Mouse (Mus musculus) ZHBTc4 (cell line): Measurements from ENCODE around the gene Kctd8.
A peak's percentile ranks its signal among the peaks of the same experiment; 100 is the strongest.
"Not testable (repeated sequence)": the region's sequence is repeated elsewhere in the genome, so short reads cannot be mapped to it uniquely, and the experiment has no call there.

Source experiments
- DNase-seq: peaks from one replicate; pipeline ENCODE4 v3.0.0-alpha.2; 2011; ENCODE audit warnings: low read depth, low spot score

Gene Kctd8

DNA sequence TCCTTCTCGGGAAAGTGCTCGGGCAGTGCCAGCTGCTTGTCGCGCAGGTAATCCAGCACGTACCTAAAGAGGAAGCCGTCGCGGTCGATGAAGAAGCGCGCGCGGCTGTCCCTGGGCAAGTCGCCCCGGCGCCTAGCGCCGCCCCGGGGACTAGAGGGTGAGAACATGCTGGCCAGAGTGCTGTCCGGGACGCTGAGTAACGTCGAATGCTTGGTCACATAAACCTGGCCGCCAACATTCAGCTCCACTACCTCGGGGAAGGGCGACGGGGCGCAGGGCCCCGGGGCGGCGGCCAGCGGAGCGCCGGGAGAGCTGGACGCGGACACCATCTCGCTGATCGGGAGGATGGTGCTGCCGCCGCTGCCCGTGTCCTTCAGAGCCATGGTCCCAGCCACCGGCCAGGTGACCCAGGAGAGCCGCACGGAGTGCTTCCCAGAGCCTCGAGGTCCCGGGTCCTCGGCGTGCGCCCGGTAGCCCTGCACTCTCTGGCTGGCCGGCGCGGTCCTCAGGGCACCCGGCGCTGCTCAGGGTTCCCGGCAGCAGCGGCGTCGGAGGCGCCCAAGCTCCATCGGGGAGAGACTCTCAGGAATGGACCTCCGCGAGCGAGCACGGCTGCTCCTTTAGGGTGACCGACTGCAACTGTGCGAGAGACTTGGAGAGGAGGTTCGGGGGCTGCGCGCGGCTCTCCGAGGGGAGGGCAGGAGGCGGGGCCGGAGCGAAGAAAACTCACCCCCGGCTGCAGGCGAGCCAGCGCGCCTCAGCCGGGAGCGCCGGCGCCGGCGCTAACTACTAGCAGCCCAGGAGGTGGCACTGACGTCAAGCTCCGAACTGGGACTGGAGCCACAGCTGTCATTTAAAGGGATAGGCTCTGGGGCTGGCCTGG, at the start of gene Kctd8:
Gene Kctd8, minus strand, starts transcription at position 761 of the 883 bp plus-strand sequence.
- DNase-seq, result peak; percentile 93

DNA sequence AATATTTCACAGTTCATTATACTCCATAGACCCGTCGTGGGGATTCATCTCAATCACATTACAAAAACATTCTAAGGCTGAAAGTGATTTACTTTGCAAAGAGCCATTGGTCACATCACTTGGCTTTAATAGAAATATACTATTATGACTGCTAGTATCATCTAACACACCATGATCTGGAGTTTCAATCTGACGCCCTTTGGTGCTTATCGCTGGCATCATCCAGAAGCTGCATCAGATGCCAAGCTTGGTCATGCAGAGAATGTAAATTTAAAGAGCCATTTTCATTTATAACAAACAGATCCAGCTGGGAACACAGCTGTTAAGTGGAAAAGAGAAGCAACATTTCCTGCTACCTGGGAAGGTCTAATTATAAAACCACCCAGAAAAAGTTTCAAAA, 37.6 kb upstream of the Kctd8 start:
- no peak for DNase-seq

DNA sequence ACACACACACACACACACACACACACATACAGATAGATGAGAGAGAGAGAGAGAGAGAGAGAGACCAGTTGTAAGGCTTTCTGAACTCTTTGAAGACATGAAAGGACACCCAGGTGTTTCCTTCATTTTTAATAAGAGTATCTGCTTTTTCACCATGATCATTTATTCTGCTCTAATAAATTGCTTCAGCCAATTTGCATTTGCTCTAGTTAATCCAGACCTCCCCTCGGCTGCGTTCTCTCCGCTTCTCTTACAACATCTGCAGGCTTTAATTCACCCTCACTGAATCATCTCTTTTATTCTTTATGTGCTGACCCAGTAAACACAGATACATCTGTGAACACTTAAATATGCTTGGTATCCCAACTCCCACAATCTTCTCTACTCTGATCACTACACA, 9.1 kb upstream of the Kctd8 start:
- no peak for DNase-seq

DNA sequence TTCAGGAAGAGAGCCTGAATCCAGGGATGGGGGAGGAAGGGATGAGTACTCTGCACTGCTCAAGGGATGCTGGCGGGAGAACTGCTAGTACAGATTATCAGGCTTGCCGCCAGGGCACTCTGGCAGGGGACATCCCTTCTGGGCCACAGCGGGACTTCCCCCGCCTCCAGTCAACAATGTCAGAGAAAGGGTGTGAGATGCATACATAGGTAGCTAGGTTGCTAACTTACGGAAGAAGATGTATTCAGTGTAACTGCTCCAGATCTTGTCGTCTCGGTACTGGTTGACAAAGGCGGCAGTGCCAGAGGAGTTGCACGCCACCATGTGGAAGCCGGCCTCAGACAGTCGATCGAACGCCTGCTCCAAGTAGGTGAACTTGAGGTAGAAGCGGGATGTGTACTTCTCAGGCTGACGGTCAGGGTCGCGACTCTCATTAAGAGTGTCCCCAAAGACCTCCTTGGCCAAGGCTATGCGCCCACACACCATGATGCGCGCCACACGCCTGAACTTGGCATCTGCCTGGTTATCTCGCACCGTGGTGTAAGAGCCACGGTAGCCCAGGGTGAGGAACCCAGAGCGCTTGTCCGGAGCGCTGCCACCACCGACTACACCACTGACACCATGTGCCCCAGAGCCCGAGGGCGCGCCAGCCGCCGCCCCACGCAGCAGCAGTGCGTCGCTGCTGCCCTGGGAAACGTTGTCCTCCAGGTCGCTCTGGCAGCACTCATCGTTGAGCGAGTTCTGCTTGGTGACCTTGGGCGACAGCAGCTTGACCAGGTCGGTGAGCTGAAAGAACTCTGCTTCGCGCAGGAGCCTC, 1.2 kb downstream of the Kctd8 start:
- peak; percentile 73 for DNase-seq

DNA sequence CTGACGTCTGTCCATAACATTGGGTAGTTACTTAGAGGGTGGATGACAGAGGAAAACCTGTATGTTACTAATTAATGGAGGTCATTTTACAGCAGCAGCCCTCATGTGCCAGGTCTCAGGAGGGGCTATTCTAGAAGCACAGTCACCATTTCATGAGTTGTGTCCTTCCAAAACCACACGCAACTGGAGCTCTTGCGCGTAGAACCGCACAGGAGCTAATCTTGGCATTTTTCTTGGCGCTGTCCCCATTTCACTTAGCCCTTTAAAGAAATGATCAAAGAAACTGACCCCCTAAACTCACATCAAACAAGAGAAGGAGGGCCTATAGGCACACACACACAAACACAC, 1.9 kb downstream of the Kctd8 start:
- no peak for DNase-seq

DNA sequence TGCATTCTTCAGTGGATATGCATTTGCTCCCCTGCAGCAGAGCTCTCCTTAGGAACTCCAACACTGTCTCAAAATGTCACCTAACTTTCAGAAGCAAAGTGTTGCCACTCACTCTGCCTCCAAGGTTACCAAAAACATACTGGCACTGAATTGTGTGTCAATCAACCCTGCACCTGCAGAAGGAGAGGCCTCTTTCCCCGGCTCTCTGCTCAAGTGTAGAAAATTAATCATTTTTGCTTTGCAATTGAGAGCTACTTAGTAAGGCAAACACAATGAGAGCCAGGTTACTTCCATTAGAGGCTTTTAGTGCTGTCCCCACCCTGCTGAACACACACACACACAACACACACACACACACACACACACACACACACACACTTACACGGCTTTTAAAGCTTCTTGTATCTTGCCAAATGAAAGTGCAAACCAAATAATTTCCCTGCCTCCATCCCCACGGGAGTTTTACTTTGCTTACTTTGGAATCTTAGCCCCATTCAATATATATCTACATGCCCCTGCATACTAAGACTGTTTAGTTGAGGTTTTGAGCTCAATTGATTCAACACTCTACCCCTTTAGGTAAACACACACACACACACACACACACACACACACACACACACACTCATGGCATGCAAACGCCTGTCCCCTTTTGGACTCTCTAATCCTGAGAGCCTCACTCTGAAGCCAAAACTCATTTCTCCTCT, 2.4 kb downstream of the Kctd8 start:
- DNase-seq, result no peak

DNA sequence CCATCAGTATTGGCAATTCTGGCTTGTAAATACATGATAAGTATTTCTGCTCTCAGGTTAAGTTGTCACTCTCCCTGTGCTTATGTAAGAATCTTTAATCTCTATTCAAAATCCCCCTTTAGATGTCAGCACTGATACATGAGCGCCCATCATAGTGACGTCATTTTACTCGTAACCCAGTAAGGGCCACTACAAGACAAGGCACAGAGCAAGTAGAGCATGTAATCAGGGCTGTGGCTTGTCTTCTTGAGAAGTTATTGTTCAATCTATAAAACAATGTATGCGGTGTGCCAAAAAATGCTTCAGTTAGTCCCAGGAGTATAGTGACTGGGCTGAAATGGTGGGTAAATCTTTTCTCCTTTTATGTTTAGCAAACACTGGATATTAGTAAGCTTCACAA, 13.9 kb downstream of the Kctd8 start:
- no peak for DNase-seq

DNA sequence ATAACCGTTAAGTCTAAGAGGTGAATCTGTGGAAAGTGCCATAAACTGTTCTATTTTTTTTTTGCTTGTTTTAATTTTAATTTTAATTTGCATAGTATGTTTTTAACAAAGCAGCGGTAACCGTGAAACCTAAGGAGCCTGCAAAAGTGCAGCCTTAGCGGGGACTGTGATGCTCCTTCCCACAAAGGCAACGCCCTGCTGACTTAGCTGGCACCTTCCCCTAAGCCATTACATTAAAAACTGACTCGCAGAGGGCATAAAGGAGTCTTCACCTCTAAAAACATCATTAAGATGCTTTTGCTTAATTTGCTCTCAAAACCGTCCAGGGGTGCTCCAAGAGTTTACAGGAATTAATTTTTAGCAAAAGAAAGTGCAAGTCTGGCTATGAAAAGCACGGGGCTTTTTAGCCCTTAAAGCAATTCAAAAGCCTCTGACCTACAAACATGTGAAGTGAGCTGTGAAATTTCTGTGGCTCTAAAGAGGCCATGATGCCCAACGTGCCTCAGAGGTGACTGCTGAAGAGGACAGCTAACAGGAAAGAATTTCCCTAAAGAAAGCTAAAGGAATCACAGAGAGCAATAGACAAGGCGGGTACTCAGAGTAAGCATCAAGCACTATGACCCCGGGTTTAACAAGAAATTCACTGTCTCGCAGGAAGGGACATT, 16.8 kb downstream of the Kctd8 start:
- DNase-seq, result no peak

DNA sequence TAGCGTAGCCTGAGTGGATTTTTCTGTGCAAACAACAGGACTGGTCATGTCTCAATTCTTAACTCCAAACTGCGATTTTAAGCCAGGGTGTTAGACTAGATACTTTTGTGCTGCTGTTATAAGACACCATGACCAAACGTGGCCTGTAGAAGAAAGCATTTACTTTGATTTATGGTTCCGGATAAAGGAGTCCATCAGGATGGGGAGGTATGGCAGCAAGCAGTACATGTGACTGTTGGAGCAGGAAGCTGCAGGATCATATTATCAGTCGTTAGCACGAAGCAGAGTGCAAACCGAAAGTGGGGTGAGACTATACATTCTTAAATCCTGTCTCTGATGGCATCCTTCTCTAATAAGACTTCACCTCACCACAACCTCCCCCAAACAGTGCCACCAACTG, 28.9 kb downstream of the Kctd8 start:
- DNase-seq, result no peak

DNA sequence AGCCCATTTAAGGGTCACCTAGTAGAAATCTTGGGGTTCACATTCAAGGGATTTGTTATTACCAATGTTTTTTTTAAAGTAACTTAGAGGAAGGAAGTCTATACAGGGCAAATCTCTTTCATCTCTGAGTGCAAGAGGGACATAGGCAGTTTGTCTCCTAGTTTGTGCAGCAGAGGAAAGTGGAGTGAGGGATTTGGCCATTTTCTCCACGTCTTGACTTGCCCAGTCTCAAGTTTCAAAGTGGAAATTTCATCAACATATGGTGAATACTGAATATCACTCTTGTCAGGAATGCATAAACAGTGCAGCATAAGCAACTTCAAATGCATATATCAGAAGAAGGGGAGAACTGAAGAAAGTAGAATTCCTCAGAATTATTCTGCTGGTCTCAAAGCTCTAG, 39.8 kb downstream of the Kctd8 start:
- no peak for DNase-seq

DNA sequence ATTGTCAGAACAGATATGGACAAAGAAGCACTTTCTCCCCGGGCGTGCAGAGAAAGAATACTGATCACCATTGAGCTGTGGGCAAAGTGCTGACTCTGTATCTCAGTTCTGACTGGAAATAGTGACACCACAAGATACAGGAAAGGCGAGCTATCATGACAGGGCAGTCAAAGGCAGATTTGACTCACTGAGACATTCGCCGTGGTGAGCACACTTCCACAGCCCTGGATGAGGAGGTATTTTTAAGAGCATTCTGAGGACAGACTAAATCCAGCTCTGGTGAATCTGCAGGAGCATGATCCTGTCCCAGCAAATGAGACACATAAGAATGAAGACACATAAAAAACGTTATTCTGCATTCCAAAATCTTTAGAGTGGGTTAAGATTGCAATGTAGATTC, 49.1 kb downstream of the Kctd8 start:
- no peak for DNase-seq

DNA sequence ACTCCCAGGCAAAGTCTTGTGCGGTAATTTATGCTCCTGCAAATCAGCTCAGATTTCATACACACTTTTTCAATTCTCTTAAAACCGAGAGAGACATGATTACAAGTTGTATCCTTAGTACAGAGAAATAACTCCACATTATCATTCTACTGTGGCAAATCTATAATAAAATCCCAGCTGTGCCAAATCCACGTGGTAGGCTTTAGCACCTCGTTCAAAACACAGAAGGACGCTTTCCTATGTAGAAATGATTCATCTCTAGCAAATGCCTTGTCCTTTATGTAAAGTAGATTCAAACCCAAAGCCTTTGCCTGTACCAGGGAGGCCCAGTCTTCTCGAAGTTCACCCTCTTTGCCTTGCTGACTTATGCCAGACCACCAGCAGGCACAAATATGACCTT, 57.1 kb downstream of the Kctd8 start:
- no peak for DNase-seq

DNA sequence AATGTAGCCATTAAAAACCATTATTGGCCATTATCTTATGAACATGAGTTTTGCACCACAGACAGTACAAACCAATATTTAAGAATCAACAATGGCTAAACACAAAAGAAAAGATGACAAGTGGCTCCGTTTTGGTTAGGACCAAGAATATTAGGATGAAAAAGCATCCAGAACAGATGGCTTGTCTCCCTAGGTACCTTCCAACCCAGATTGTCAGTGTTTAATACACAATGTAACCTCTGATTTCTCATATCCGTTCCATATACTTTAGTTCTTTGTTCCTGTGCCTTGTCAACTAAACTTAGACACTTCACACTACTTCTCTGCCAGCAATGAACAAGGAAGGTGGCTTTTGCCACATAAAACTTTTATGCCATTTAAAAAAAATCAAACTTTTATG, 89.1 kb downstream of the Kctd8 start:
- DNase-seq, result no peak

DNA sequence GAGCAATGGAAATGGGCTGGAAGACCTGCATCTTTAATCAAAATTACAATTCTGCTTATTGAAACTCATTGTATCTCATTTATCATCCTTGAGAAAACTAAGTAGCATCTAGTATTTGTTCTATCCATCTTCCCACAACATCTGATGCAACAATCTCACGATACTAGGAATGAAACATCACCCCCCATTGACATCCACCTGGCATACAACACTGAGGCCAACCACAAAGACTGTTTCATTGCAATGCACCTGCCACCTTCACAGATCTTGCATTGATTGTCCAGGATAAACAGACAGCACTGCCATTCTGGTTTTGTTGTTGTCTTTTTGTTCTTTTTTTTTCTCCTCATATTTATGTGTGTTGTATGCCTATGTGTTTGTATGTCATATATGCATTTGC, 99.5 kb downstream of the Kctd8 start:
- DNase-seq, result no peak

DNA sequence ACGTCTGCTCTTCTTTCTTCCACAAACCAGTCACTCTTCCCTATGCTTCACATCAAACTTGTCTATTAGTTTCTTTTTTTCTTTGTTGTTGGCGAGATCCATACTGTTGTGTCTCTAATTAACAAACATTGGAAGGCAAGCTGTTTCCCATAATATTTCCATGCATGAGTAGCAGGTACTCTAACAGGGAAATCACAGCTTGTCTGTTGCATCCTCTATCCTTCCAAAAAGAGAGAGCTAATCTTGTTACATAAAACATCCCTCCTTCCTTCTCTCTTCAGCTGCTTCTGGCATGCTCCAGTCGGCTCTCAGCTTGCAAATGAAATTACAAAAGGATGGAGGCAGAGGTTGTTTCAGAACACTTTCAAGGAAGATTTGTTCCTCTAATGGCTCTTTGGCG, 107.9 kb downstream of the Kctd8 start:
- no peak for DNase-seq

DNA sequence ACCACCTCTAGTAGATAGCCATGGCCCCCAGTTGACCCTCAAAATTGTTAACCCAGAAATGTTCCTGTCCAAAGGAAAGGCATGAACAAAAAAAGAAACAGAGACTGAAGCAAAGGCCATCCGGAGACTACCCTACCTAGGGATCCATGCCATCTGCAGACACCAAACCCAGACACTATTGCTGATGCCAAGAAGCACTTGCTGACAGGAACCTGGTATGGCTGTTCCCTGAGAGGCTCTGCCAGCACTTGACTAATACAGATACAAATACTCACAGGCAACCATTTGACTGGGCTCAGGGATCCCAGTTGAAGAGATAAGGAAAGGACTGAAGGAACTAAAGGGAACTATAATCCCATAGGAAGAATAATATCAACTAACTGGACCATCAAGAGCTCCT, 109.8 kb downstream of the Kctd8 start:
- DNase-seq, result not testable (repeated sequence)

DNA sequence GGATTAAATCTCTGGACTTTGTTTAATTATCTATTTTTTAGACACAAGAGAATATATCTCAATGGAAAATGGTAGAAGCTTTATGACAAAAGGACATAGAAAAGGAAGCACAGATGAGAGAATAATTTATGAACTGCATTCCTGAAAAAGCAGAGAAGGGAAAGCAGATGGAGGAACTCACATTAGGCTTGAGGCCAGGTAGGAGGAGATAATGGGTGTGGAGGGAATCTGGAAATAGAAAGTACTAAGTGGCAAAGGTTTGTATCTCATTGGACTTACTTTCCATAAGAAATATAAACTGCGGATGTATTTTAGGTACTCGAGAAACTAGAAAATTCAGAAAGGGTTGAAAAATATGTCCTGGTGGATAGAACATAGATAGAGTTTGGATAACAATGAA, 114.3 kb downstream of the Kctd8 start:
- DNase-seq, result no peak

DNA sequence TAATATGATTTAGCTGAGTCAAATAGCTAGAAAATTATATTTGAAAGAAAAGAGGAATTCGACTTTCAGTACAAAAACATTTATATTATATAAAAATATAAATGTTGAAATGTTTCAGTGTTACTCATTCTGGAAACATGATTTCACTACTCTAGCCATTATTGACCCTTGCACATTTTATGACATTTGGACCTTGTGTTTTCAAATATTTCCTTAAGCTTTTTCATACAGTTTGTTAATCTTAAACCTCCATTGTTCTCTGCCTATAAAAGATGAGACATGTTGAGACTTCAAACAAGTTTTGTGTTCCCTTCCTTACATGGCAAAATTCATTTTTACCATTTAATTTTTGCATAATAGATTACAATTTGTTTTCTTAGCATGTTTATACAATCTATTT, 118.9 kb downstream of the Kctd8 start:
- DNase-seq, result no peak

DNA sequence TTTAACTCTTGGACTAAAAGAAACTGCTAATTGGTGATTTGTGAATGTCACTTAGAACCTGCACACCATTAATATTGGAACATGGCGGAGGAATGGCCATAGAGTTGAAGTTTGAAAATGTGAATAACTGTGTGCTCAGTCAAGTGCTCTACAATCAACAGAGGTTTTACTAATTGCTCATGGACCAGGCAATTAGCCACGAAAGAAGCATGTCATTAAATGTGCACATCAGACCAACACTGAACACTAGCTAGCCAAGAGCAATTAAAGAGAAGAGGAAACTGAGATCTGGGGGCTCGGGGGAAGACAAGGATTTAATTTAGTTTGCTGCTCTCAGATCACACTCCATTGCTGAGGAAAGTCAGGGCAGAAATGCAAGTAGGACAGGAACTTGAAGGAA, 126.3 kb downstream of the Kctd8 start:
- DNase-seq, result no peak

DNA sequence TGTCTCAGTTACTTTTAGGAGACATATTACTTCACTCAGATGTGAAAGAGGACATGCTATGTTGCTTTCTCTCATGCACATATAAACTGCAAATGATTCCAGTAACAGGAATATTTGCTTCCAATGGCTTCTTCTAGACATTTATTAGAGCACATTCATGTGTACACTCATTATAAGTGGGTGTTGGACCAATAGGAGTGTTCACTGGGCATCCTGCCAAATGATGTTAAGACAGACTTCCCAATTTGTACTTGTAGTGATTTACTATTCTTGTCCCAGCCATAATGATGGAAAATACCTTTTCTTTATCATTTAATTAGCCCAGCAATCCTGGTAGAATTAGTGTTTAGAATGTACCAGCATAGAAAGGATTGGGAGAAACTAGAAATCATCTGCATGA, 132.1 kb downstream of the Kctd8 start:
- no peak for DNase-seq

DNA sequence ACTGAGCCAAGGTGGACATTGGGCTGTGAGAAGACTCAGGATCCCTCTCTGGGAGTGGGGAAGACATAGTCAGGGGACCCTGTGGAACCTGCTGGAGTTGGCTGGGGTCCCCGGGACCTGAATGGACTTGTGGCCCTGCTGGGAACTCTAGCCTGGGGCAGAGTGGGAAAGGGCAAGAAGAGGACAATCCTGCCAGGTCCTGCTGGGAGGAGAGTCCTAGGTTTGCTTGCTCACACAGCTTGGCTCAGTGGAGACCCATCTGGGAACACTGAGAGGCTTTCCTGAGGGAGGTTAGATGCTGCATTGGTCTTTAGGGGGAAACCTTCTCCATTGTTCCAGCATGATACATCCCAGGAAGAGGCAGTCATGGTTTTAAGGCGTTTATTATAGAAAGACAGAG, 133.8 kb downstream of the Kctd8 start:
- no peak for DNase-seq
